Mouse (Mus musculus) brain, embryonic 14.5 days (tissue): Measurements from ENCODE around the gene Clcn3.

Source experiments
- CTCF ChIP-seq: fragments of 200-500 bp; IDR thresholded peaks from 2 replicates; pipeline ENCODE4 v1.5.1; 2012; ENCODE audit warnings: inconsistent platforms, mild to moderate bottlenecking, moderate library complexity, borderline replicate concordance; ENCODE audit not compliant: insufficient read depth, insufficient read length; ENCODE audit errors: extremely low read depth
- POLR2A ChIP-seq: fragments of 200-500 bp; IDR thresholded peaks from 2 replicates; pipeline ENCODE4 v1.6.1; 2012; ENCODE audit warnings: mild to moderate bottlenecking, inconsistent platforms, borderline replicate concordance; ENCODE audit not compliant: poor library complexity, insufficient read depth, insufficient read length, severe bottlenecking; ENCODE audit errors: extremely low read depth

GRCm38 (mm10) chr8:60912554-60912953 lies 70.5 kb downstream of the Clcn3 start:
- TF ChIP-seq CTCF: no peak
- TF ChIP-seq POLR2A: no peak
